Mouse (Mus musculus) lung, adult 2 months (tissue): Measurements from ENCODE around the gene Shisa5. TPM values are rescaled to one million over a fixed set of nuclear protein-coding genes. Genes with fewer than 3 reads are reported as not detected.

ENCODE experiments used
- DNase-seq: peaks from one replicate; pipeline ENCODE4 v3.0.0; 2022
- H3K4me1 ChIP-seq: fragments of 200-500 bp; 2 replicates; pipeline ENCODE4 v1.6.1; 2011; ENCODE audit warnings: low read length; ENCODE audit not compliant: control insufficient read depth, insufficient read depth
- H3K4me3 ChIP-seq: fragments of 200-500 bp; replicated peaks from 2 replicates; pipeline ENCODE3; 2011; ENCODE audit warnings: low read depth, mild to moderate bottlenecking, control low read depth, low read length; ENCODE audit errors: extremely low read depth
- CTCF ChIP-seq: fragments of 200-500 bp; IDR thresholded peaks from 2 replicates; pipeline ENCODE4 v1.5.1; 2011; ENCODE audit warnings: mild to moderate bottlenecking, low read length, control low read depth; ENCODE audit not compliant: insufficient read depth
- POLR2A ChIP-seq: fragments of 200-500 bp; IDR thresholded peaks from 2 replicates; pipeline ENCODE4 v1.6.1; 2011; ENCODE audit warnings: low read depth, mild to moderate bottlenecking, control low read depth, low read length, borderline replicate concordance; ENCODE audit errors: extremely low read depth
- WGBS: fragments of 180-500 bp; shearing (Covaris S2); methylation state at CpG from one replicate; pipeline ENCODE4 v1.1.7; 2018; 5-methylcytosine and 5-hydroxymethylcytosine counted together
- polyA plus RNA-seq: library from polyadenylated mRNA; depleted of rRNA; stranded (reverse); fragments of >200 nt; gene quantifications from 2 replicates; pipeline ENCODE4 v1.2.3, GENCODE M21; 2012

The Shisa5 gene
- polyA plus RNA-seq, 1 experiment: 918 TPM

DNA sequence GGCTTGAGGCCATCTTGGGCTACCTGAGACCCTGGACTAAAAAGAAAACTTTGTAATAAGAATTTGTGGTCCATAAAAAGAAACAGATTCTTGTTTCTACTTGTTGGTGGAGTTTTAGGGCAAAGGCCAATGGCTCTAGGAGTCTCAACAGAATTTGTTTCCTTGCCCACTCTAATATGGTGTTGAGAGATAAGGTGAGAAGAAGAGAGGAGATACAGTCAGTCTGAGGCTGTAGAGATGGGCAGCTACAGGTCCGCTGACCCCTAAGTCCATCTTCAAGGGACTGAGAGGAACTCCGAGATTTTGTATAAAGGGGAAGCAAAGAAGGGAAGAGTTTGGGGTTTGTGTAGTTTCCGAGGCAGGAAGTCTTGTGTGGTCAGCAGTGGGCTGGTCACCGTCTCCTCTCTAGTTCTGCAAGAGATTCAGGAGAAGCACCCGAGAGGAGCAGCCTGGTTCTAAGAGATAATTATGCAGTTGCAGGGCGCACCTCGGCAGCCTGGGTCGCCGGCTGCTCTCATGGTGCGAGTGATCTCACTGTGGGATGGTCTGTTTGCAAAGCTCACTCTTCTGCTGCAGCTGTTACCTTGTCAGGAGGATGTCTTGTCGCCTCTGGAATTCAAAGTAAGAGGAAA, 21.3 kb upstream of the Shisa5 start:
- Histone ChIP-seq H3K4me1 (no peaks in the 10 kb centered on the region), H3K4me3 (peak overlapping the region; percentile 36)
- WGBS: 44% methylated on average over 11 of the region's 11 CpGs
- no peak for DNase-seq
- TF ChIP-seq CTCF: no peak
- TF ChIP-seq POLR2A: no peak

DNA sequence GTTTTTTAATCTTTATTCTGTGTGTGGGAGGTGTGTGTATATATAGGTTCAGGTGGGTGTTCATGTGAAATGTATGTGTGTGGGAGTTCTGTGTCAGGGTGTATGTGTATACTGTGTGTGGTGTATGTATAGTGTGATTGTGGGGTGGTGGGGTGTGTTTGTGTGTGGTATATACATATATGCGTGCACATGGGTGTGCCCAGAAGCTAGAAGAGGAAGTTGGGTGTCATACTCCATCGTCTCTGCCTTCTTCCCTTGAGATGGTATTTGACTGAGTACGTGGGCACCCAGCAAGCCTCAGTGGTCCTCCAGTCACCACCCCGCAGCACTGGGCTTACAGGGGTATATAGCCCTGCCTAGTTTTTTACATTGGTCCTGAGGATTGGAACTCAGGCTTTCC, 16.9 kb upstream of the Shisa5 start:
- no peak for DNase-seq
- Histone ChIP-seq H3K4me1 (no peaks in the 10 kb centered on the region), H3K4me3 (no peak overlapping the region)
- no peak for TF ChIP-seq CTCF
- TF ChIP-seq POLR2A: no peak
- 58% methylated on average over 4 of the region's 4 CpGs for WGBS

DNA sequence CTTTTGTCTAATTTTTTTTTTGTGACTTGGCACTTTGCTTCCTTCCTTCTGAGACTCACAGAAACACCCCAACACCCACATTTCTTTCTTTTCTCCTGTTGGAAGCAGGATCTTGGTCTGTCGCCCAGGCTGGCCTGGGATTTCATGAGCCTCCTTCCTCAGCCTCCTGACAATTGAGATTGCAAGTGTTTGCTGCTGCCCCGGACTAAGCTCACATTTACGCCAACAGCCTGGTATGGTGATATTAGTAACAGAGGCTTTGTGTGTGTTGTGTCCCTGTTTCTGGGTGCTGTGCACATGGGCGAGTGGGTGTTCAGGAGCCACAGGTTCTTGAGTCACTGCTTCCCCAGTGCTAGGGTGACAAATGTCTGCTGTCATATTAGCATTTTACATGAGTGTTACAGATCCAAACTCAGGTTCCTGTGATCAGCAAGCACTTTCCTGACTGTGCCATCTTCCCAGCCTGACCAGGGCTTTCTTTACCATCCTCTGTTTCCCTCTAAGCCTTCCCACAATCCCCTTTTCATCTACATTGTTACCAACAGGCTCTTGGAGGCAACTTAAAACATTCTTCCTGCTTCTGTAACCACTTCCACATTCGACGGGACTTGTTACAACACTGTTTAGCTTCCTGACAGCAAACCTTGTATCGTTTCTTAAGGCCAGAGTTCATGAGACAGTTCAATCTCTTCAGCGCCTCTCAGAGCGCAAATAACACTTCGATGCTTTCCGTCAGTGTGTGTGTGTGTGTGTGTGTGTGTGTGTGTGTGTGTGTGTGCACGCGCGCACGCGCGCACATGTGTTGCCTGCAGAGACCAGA, 15.3 kb upstream of the Shisa5 start:
- no peak overlapping the region for H3K4me3 ChIP-seq
- no peaks in the 10 kb centered on the region; the same call in 1 of the 2 replicates for H3K4me1 ChIP-seq
- DNase-seq: no peak
- WGBS: 64% methylated on average over 17 of the region's 17 CpGs
- TF ChIP-seq POLR2A: no peak
- no peak for TF ChIP-seq CTCF

DNA sequence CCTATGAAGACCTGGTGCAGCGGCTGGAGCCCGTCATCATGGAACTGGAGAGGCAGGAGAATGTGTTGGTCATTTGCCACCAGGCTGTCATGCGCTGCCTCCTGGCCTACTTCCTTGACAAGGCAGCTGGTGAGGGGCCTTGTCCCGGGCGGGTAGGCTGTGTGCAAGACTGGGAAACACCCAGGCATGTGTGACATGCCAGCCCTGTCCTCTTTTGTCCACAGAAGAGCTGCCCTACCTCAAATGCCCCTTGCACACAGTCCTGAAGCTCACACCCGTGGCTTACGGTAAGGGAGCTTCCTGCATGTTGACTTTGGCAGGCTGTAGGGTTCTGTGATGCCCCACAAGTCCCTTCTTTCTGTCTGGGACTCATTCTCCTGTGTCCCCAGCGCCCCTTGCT, 10.8 kb upstream of the Shisa5 start:
- no peak for DNase-seq
- Histone ChIP-seq H3K4me1 (no peaks in the 10 kb centered on the region; the same call in 1 of the 2 replicates), H3K4me3 (no peak overlapping the region)
- TF ChIP-seq CTCF (no peak), POLR2A (no peak)
- WGBS: 49% methylated on average over 8 of the region's 8 CpGs

DNA sequence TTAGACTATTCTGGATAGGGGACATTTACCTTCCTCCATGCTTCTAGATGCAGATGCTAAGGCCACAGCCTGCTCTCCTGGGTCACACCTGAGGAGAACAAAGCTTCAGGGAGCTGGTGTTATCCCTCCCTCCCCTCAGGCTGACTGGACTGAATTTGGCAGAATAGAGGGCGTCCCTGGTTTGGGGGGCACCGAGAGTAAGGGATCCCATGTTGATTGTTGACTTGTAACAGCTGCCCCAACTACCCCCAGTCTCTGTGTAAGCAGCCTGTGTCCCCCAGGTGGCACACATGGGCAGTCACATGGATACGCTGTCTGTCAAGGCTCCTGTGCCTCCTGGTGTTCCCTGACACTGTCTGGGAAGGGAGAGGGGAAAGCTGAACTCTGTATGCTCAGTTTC, 9.9 kb upstream of the Shisa5 start:
- no peaks in the 10 kb centered on the region; the same call in 1 of the 2 replicates for H3K4me1 ChIP-seq
- TF ChIP-seq CTCF: no peak
- no peak for TF ChIP-seq POLR2A
- WGBS: 95% methylated on average over 3 of the region's 3 CpGs
- no peak for DNase-seq
- no peak overlapping the region for H3K4me3 ChIP-seq

DNA sequence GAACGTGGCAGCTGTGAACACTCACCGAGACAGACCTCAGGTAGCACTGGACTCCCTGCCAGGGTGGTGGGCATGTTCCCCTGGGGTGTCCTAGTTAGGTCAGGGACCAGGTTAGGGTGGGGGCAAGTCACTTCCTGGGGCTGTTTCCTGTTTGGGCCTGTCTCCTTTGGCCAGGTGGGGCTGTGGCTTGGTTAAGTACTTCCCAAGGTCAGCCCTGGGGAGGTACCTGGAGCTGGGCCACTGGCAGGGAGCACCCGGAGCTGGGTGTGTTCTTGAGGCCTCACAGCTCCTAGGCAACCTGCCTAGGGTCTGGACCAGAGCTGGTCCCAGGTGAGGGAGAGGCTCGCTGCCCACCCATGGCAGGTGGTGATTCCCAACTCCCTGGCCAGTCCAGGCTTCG, 9.4 kb upstream of the Shisa5 start:
- no peak for DNase-seq
- H3K4me1 ChIP-seq: no peaks in the 10 kb centered on the region; the same call in 1 of the 2 replicates
- TF ChIP-seq POLR2A (no peak), CTCF (no peak)
- 67% methylated on average over 5 of the region's 5 CpGs for WGBS
- no peak overlapping the region for H3K4me3 ChIP-seq

DNA sequence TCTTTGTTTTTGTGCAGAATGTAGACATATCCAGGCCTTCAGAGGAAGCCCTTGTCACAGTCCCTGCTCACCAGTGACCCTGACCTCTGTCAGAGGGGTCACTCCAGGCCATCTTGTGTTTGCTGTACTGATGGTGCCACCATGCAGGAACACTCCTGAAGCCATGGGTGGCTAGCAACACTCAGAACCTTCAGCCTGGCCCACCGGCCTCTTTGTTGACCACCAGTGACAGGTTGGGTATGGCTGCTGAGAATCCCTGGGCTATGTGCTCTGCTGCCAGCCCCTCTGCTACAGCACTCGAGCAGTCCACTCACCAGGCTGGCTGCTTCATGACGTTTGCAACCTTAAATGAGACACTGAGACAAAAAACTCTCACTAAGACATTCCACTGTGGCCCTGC, 8.1 kb upstream of the Shisa5 start:
- TF ChIP-seq POLR2A (no peak), CTCF (no peak)
- Histone ChIP-seq H3K4me1 (no peaks in the 10 kb centered on the region; the same call in 1 of the 2 replicates), H3K4me3 (no peak overlapping the region)
- WGBS: 67% methylated on average over 3 of the region's 3 CpGs
- DNase-seq: no peak

DNA sequence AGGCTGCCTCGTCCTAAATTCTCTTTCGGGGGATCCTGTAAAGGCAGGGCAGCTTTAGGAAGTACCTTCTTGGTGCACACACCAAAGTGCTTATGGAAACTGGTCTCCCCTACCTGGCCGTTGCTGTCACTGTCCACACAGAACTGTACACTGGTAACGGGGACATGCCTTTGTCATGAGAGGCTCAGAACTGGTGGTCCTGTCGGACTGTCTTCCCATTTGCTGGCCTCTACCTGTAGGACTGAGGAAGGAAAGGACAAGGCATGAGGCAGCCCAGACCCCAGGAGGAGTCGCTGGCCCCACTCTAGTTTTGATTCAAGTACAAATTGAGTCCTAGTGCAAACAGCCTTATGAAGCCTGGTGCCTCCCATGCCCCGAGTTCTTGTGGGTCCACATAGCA, 7.4 kb upstream of the Shisa5 start:
- no peaks in the 10 kb centered on the region; the same call in 1 of the 2 replicates for H3K4me1 ChIP-seq
- TF ChIP-seq CTCF (no peak), POLR2A (no peak)
- H3K4me3 ChIP-seq: no peak overlapping the region
- 92% methylated on average over 7 of the region's 7 CpGs for WGBS
- DNase-seq: no peak

DNA sequence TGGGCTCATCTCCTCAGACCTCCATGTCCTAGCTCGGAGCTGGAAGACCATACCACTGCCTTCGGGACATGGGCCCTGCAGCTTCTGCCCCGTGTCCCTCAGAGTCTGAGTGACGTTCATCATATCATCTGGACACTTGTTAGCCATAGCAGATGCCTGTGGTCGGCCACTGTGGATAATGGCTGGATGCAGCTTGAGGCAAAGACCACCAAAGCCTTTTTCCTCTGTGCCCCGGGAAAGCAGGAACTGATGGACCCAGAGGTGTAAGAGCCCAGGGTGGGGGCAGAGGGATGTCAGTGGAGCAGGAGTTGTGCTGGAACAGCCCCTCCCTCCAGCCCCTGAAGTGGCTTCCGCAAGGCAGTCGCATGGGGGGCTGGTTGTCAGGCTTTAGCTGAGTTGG, 6.7 kb upstream of the Shisa5 start:
- no peak for DNase-seq
- TF ChIP-seq CTCF: no peak
- TF ChIP-seq POLR2A: no peak
- no peak overlapping the region for H3K4me3 ChIP-seq
- 77% methylated on average over 8 of the region's 8 CpGs for WGBS
- no peaks in the 10 kb centered on the region; the same call in 1 of the 2 replicates for H3K4me1 ChIP-seq
